Mouse (Mus musculus): ENCODE results near the gene N4bp2l1. TPM values are rescaled to one million over a fixed set of nuclear protein-coding genes. Genes with fewer than 3 reads are reported as not detected.

Gene N4bp2l1
- polyA plus RNA-seq, 1 experiment, result 0.91 TPM

GRCm38 (mm10) chr5:150576832-150577231, 20.2 kb downstream of the N4bp2l1 start:
- H3K4me3 ChIP-seq (replicated peaks), result no peak overlapping the region
- no peaks in the 10 kb centered on the region for H3K27me3 ChIP-seq (ENCODE audit: control insufficient read depth)
- H3K9me3 ChIP-seq (ENCODE audit: control insufficient read depth, low read length), result no peaks in the 10 kb centered on the region
- TF ChIP-seq TAL1 (IDR thresholded peaks at IDR 0.05; ENCODE audit: low read length) (no peak), GATA1 (IDR thresholded peaks at IDR 0.05; ENCODE audit: low read length) (no peak)
- peaks cover 56% of the 10 kb centered on the region for H3K4me1 ChIP-seq (ENCODE audit: control insufficient read depth)
- peaks cover 55% of the 10 kb centered on the region for H3K36me3 ChIP-seq (ENCODE audit: control insufficient read depth)

DNA sequence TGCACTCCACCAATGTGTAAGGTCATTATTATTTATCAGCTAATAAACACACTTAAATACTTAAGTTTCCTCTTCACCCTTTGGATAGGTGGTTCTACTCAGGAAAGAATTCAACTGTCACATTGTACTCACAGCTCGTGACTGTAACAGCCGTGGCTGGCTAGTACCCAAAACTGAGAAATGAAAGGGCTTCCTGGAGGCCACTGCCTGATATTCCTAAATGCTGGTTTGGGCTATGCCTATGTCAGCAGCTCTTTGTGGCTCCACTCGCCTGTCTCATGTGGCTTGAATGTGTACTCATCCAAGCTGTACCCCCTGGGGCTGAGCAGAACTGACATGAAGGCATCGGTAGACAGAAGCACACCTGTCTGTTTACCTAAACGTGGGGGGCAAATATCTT, 22.1 kb downstream of the N4bp2l1 start:
- H3K4me3 ChIP-seq (replicated peaks), result no peak overlapping the region
- H3K4me1 ChIP-seq (ENCODE audit: control insufficient read depth), result peaks cover 39% of the 10 kb centered on the region
- no peaks in the 10 kb centered on the region for H3K9me3 ChIP-seq (ENCODE audit: control insufficient read depth, low read length)
- peaks cover 73% of the 10 kb centered on the region for H3K36me3 ChIP-seq (ENCODE audit: control insufficient read depth)
- no peak for TF ChIP-seq TAL1 (IDR thresholded peaks at IDR 0.05; ENCODE audit: low read length)
- TF ChIP-seq GATA1 (IDR thresholded peaks at IDR 0.05; ENCODE audit: low read length), result no peak
- H3K27me3 ChIP-seq (ENCODE audit: control insufficient read depth), result no peaks in the 10 kb centered on the region

- Histone ChIP-seq H3K4me1 (ENCODE audit: control insufficient read depth) (peaks cover 34% of the 10 kb centered on the region), H3K4me3 (replicated peaks) (no peak overlapping the region), H3K36me3 (ENCODE audit: control insufficient read depth) (peaks cover 78% of the 10 kb centered on the region), H3K27me3 (ENCODE audit: control insufficient read depth) (no peaks in the 10 kb centered on the region), H3K9me3 (ENCODE audit: control insufficient read depth, low read length) (no peaks in the 10 kb centered on the region)
- TF ChIP-seq GATA1 (IDR thresholded peaks at IDR 0.05; ENCODE audit: low read length) (no peak), TAL1 (IDR thresholded peaks at IDR 0.05; ENCODE audit: low read length) (no peak)
Observed at GRCm38 (mm10) chr5:150574403-150574802, 22.6 kb downstream of the N4bp2l1 start.

GRCm38 (mm10) chr5:150570496-150571219, 26.3 kb downstream of the N4bp2l1 start:
- TF ChIP-seq TAL1 (IDR thresholded peaks at IDR 0.05; ENCODE audit: low read length) (no peak), GATA1 (IDR thresholded peaks at IDR 0.05; ENCODE audit: low read length) (no peak)
- Histone ChIP-seq H3K36me3 (ENCODE audit: control insufficient read depth) (peaks cover 95% of the 10 kb centered on the region), H3K4me1 (ENCODE audit: control insufficient read depth) (no peaks in the 10 kb centered on the region), H3K4me3 (replicated peaks) (no peak overlapping the region), H3K27me3 (ENCODE audit: control insufficient read depth) (no peaks in the 10 kb centered on the region), H3K9me3 (ENCODE audit: control insufficient read depth, low read length) (no peaks in the 10 kb centered on the region)

GRCm38 (mm10) chr5:150566971-150567370, 30.0 kb downstream of the N4bp2l1 start:
- no peak for TF ChIP-seq GATA1 (IDR thresholded peaks at IDR 0.05; ENCODE audit: low read length)
- no peak for TF ChIP-seq TAL1 (IDR thresholded peaks at IDR 0.05; ENCODE audit: low read length)
- Histone ChIP-seq H3K4me3 (replicated peaks) (no peak overlapping the region), H3K36me3 (ENCODE audit: control insufficient read depth) (peaks cover 97% of the 10 kb centered on the region), H3K27me3 (ENCODE audit: control insufficient read depth) (no peaks in the 10 kb centered on the region), H3K9me3 (ENCODE audit: control insufficient read depth, low read length) (no peaks in the 10 kb centered on the region), H3K4me1 (ENCODE audit: control insufficient read depth) (no peaks in the 10 kb centered on the region)

DNA sequence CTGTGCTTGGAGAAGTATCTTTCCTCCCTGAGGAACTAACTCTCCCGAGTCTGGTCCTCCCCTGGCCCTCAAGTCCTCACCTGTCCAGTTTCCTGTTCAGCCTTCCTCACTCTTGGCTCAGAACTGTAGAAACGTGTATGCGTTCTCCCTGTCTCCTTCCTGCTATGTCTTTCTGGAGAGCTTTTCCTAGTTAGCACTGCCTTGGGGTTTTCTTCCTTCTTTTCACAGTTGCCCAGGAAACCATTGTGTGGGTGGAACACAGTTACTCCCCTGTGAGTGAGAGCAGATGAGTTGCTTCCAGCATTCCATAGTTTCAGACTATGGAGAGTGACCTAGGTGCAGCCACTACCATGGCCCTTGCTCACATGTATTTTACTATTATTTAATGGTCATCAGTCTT, 30.8 kb downstream of the N4bp2l1 start:
- Histone ChIP-seq H3K4me1 (ENCODE audit: control insufficient read depth) (peaks cover 4% of the 10 kb centered on the region; the same call in 1 of the 2 replicates), H3K9me3 (ENCODE audit: control insufficient read depth, low read length) (no peaks in the 10 kb centered on the region), H3K36me3 (ENCODE audit: control insufficient read depth) (peaks cover 98% of the 10 kb centered on the region), H3K4me3 (replicated peaks) (no peak overlapping the region), H3K27me3 (ENCODE audit: control insufficient read depth) (no peaks in the 10 kb centered on the region)
- no peak for TF ChIP-seq TAL1 (IDR thresholded peaks at IDR 0.05; ENCODE audit: low read length)

DNA sequence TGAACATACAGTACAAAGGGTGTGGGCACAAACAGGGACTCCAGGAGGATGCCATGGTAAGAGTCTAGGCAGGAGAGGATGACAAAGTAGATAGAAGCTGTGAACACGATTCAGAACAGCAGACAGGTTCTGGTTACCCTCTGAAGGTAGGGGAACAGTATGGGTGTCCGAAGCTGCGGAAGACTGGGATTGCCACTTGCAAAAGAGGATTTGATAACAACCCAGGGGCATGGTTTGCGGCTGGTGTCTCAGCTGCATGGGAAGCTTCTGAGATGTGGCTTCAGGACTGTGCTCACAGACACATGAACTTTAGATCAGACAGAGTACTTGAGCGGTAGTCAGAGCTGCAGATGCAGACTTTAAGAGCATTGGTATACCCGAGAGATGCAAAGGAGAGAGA, 32.6 kb downstream of the N4bp2l1 start:
- Histone ChIP-seq H3K9me3 (ENCODE audit: control insufficient read depth, low read length) (no peaks in the 10 kb centered on the region), H3K27me3 (ENCODE audit: control insufficient read depth) (no peaks in the 10 kb centered on the region), H3K4me1 (ENCODE audit: control insufficient read depth) (peaks cover 4% of the 10 kb centered on the region; the same call in 1 of the 2 replicates), H3K36me3 (ENCODE audit: control insufficient read depth) (peaks cover 98% of the 10 kb centered on the region), H3K4me3 (replicated peaks) (no peak overlapping the region)
- no peak for TF ChIP-seq GATA1 (IDR thresholded peaks at IDR 0.05; ENCODE audit: low read length)
- no peak for TF ChIP-seq TAL1 (IDR thresholded peaks at IDR 0.05; ENCODE audit: low read length)

DNA sequence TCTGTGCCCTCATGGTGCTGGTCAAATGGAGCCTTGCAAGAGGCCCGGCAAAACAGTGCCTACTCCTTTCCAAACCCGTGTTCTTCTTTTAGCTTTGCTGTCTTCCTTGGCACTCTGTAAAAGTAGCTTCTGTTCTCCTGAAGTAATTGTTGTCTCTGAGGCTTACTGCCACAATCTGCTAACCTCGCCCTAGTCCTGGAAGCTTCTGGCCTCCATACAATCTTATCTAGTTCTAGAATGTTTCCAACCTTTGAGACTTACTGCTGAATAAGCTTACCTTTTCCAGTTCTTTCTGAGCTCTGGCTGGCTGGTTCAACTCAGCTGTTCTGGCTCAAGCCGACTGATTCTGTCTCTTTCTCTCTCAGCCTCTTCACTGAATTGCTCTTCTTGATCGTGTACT, 35.2 kb downstream of the N4bp2l1 start:
- Histone ChIP-seq H3K9me3 (ENCODE audit: control insufficient read depth, low read length) (no peaks in the 10 kb centered on the region), H3K27me3 (ENCODE audit: control insufficient read depth) (no peaks in the 10 kb centered on the region), H3K4me1 (ENCODE audit: control insufficient read depth) (peaks cover 4% of the 10 kb centered on the region; the same call in 1 of the 2 replicates), H3K36me3 (ENCODE audit: control insufficient read depth) (peaks cover 99% of the 10 kb centered on the region), H3K4me3 (replicated peaks) (no peak overlapping the region)
- TF ChIP-seq TAL1 (IDR thresholded peaks at IDR 0.05; ENCODE audit: low read length) (no peak), GATA1 (IDR thresholded peaks at IDR 0.05; ENCODE audit: low read length) (no peak)

GRCm38 (mm10) chr5:150561376-150561775, 35.6 kb downstream of the N4bp2l1 start:
- TF ChIP-seq GATA1 (IDR thresholded peaks at IDR 0.05; ENCODE audit: low read length) (no peak), TAL1 (IDR thresholded peaks at IDR 0.05; ENCODE audit: low read length) (no peak)
- no peak overlapping the region for H3K4me3 ChIP-seq (replicated peaks)
- no peaks in the 10 kb centered on the region for H3K9me3 ChIP-seq (ENCODE audit: control insufficient read depth, low read length)
- peaks cover 98% of the 10 kb centered on the region for H3K36me3 ChIP-seq (ENCODE audit: control insufficient read depth)
- H3K4me1 ChIP-seq (ENCODE audit: control insufficient read depth), result peaks cover 4% of the 10 kb centered on the region; the same call in 1 of the 2 replicates
- H3K27me3 ChIP-seq (ENCODE audit: control insufficient read depth), result no peaks in the 10 kb centered on the region
